Comparison of ENCODE assay signal across 27 mouse cellular contexts in genomic region chr3:38221834-38222215, GRCm38 (mm10).
A peak's percentile ranks its signal among the peaks of the same experiment; 100 is the strongest.
DNase-seq lines count a peak whose midpoint lies in the region; ATAC-seq lines count a peak whose summit lies in the region.
"Had no signal": no experiment of that assay in that cellular context is flagged by ENCODE, and none has a peak within 500 bp of the region (broad histone marks: within the 10 kb centered on the region; RNA-seq: fewer than 3 reads in every experiment).

No protein-coding gene starts in this region.

- H3K9ac ChIP-seq in embryonic facial prominence, embryonic 11.5 days (replicated peaks; ENCODE audit: low read length): no peak overlapping the region
- H3K9ac ChIP-seq in kidney, embryonic 15.5 days: no peak overlapping the region
- H3K9ac ChIP-seq in lung, embryonic 16.5 days (ENCODE audit: low read length): no peak overlapping the region
- no peak overlapping the region for H3K9ac ChIP-seq in limb, embryonic 15.5 days
- H3K9ac ChIP-seq: embryonic facial prominence, embryonic 15.5 days; forebrain, embryonic 13.5 days; hindbrain, embryonic 15.5 days; liver, embryonic 15.5 days; neural tube, embryonic 13.5 days had no signal

- no peaks in the 10 kb centered on the region for H3K4me1 ChIP-seq in embryonic facial prominence, embryonic 11.5 days (ENCODE audit: control insufficient read depth, insufficient read depth, low read length)
- peaks cover 4% of the 10 kb centered on the region; the same call in 1 of the 2 replicates for H3K4me1 ChIP-seq in embryonic facial prominence, embryonic 10.5 days
- H3K4me1 ChIP-seq in kidney, embryonic 15.5 days: peaks cover 8% of the 10 kb centered on the region; the same call in 1 of the 2 replicates
- H3K4me1 ChIP-seq in lung, embryonic 16.5 days (replicated peaks; ENCODE audit: control insufficient read depth, insufficient read depth, low read length): no peaks in the 10 kb centered on the region
- H3K4me1 ChIP-seq in limb, embryonic 15.5 days: 0 out of 2 replicates have a peak, but pooled peaks cover 4% of the 10 kb centered on the region
- H3K4me1 ChIP-seq: forebrain, embryonic 13.5 days; hindbrain, embryonic 15.5 days; liver, embryonic 15.5 days; neural tube, embryonic 13.5 days had no signal

- whole genome bisulfite sequencing in embryonic facial prominence, embryonic 11.5 days: 89% methylated on average over 8 of the region's 8 CpGs
- WGBS in embryonic facial prominence, embryonic 10.5 days: 90% methylated on average over 8 of the region's 8 CpGs
- WGBS in kidney, embryonic 15.5 days: 77% methylated on average over 8 of the region's 8 CpGs
- WGBS in lung, embryonic 16.5 days: 78% methylated on average over 8 of the region's 8 CpGs
- WGBS in limb, embryonic 15.5 days: 80% methylated on average over 8 of the region's 8 CpGs

- H3K27me3 ChIP-seq in embryonic facial prominence, embryonic 11.5 days (ENCODE audit: control insufficient read depth, insufficient read depth, low read length): no peaks in the 10 kb centered on the region
- no peaks in the 10 kb centered on the region for H3K27me3 ChIP-seq in embryonic facial prominence, embryonic 10.5 days (replicated peaks; ENCODE audit: low read depth, poor library complexity, severe bottlenecking)
- H3K27me3 ChIP-seq in kidney, embryonic 15.5 days: no peaks in the 10 kb centered on the region
- no peaks in the 10 kb centered on the region for H3K27me3 ChIP-seq in lung, embryonic 16.5 days (ENCODE audit: control insufficient read depth, insufficient read depth, low read depth, low read length)
- no peaks in the 10 kb centered on the region for H3K27me3 ChIP-seq in limb, embryonic 15.5 days
- H3K27me3 ChIP-seq: embryonic facial prominence, embryonic 15.5 days; forebrain, embryonic 13.5 days; hindbrain, embryonic 15.5 days; neural tube, embryonic 13.5 days; Patski had no signal

- no peak overlapping the region for H3K27ac ChIP-seq in embryonic facial prominence, embryonic 11.5 days (replicated peaks; ENCODE audit: low read depth, low read length)
- H3K27ac ChIP-seq in embryonic facial prominence, embryonic 10.5 days (replicated peaks): no peak overlapping the region
- no peak overlapping the region; the same call in 1 of the 2 replicates for H3K27ac ChIP-seq in kidney, embryonic 15.5 days
- no peak overlapping the region for H3K27ac ChIP-seq in lung, embryonic 16.5 days (ENCODE audit: low read length)
- no peak overlapping the region for H3K27ac ChIP-seq in limb, embryonic 15.5 days
- H3K27ac ChIP-seq: forebrain, embryonic 13.5 days; hindbrain, embryonic 15.5 days; liver, embryonic 15.5 days; macrophage; neural tube, embryonic 13.5 days had no signal

- 0 out of 2 replicates have a peak, but pooled peaks have one; percentile 23 for ATAC-seq in embryonic facial prominence, embryonic 11.5 days (replicated peaks; ENCODE audit: insufficient number of reproducible peaks, low FRiP score, low TSS enrichment, low read depth)
- peak; percentile 12; the same call in 1 of the 2 replicates for ATAC-seq in kidney, embryonic 15.5 days (replicated peaks; ENCODE audit: low FRiP score)
- 0 out of 2 replicates have a peak, but pooled peaks have one; percentile 10 for ATAC-seq in lung, embryonic 16.5 days (ENCODE audit: low read depth)
- ATAC-seq in limb, embryonic 15.5 days (ENCODE audit: insufficient number of reproducible peaks, low FRiP score, low TSS enrichment, low read depth): 0 out of 2 replicates have a peak, but pooled peaks have one; percentile 24
- ATAC-seq: forebrain, embryonic 13.5 days; Patski had no signal

- DNase-seq in embryonic facial prominence, embryonic 11.5 days (ENCODE audit: low spot score): no peak
- DNase-seq in embryonic facial prominence, embryonic 10.5 days (ENCODE audit: low spot score): no peak
- DNase-seq in kidney, adult 18-20 months: no peak
- no peak for DNase-seq in lung, adult 18-20 months
- DNase-seq in spleen, postnatal 36 days (ENCODE audit: low spot score in 2 of 2): no peak
- DNase-seq: adrenal gland, postnatal 10 days; cerebellum, adult 9-10 months; embryo, embryonic 11 days; gastrocnemius, postnatal 25 days; heart, adult 18-20 months; kidney, adult 8-10 months; layer of hippocampus, postnatal 36 days; left cerebral cortex, postnatal 4 days; right cerebral cortex, postnatal 4 days; thymus, adult 18-20 months; thymus, postnatal 25 days had no signal

- no peaks in the 10 kb centered on the region for H3K36me3 ChIP-seq in embryonic facial prominence, embryonic 11.5 days (replicated peaks; ENCODE audit: control insufficient read depth, insufficient read depth, low read depth, low read length)
- H3K36me3 ChIP-seq in embryonic facial prominence, embryonic 10.5 days (replicated peaks): no peaks in the 10 kb centered on the region
- H3K36me3 ChIP-seq in kidney, embryonic 15.5 days: no peaks in the 10 kb centered on the region
- no peaks in the 10 kb centered on the region for H3K36me3 ChIP-seq in lung, embryonic 16.5 days (ENCODE audit: control insufficient read depth, insufficient read depth, low read length)
- H3K36me3 ChIP-seq in limb, embryonic 15.5 days: no peaks in the 10 kb centered on the region
- H3K36me3 ChIP-seq: embryonic facial prominence, embryonic 15.5 days; hindbrain, embryonic 15.5 days; liver, embryonic 15.5 days; neural tube, embryonic 13.5 days had no signal

- no peak overlapping the region for H3K4me2 ChIP-seq in embryonic facial prominence, embryonic 11.5 days (ENCODE audit: low read depth, low read length)
- H3K4me2 ChIP-seq in kidney, embryonic 15.5 days: no peak overlapping the region
- H3K4me2 ChIP-seq in lung, embryonic 16.5 days (ENCODE audit: low read depth, low read length): no peak overlapping the region
- H3K4me2 ChIP-seq in limb, embryonic 15.5 days: no peak overlapping the region
- H3K4me2 ChIP-seq: embryonic facial prominence, embryonic 15.5 days; forebrain, embryonic 13.5 days; heart, embryonic 11.5 days; hindbrain, embryonic 15.5 days; liver, embryonic 15.5 days; neural tube, embryonic 13.5 days had no signal

- H3K9me3 ChIP-seq in embryonic facial prominence, embryonic 11.5 days (replicated peaks; ENCODE audit: control insufficient read depth, low read length): no peaks in the 10 kb centered on the region
- no peaks in the 10 kb centered on the region for H3K9me3 ChIP-seq in embryonic facial prominence, embryonic 10.5 days
- no peaks in the 10 kb centered on the region for H3K9me3 ChIP-seq in kidney, embryonic 15.5 days (replicated peaks)
- H3K9me3 ChIP-seq in lung, embryonic 16.5 days (ENCODE audit: control insufficient read depth, low read length): no peaks in the 10 kb centered on the region
- H3K9me3 ChIP-seq in limb, embryonic 15.5 days: no peaks in the 10 kb centered on the region
- H3K9me3 ChIP-seq: embryonic facial prominence, embryonic 15.5 days; forebrain, embryonic 13.5 days; hindbrain, embryonic 15.5 days; liver, embryonic 15.5 days; neural tube, embryonic 13.5 days had no signal

- no peak overlapping the region for H3K4me3 ChIP-seq in embryonic facial prominence, embryonic 11.5 days (ENCODE audit: low read depth, low read length)
- no peak overlapping the region for H3K4me3 ChIP-seq in embryonic facial prominence, embryonic 10.5 days
- no peak overlapping the region for H3K4me3 ChIP-seq in kidney, embryonic 15.5 days (replicated peaks)
- H3K4me3 ChIP-seq in lung, embryonic 16.5 days (ENCODE audit: low read length): no peak overlapping the region
- H3K4me3 ChIP-seq in limb, embryonic 15.5 days: no peak overlapping the region
- H3K4me3 ChIP-seq: embryonic facial prominence, embryonic 15.5 days; forebrain, embryonic 13.5 days; hindbrain, embryonic 15.5 days; liver, embryonic 15.5 days; neural tube, embryonic 13.5 days had no signal
